Mouse (Mus musculus): ENCODE measurements around the gene Foxe1.

GRCm38 (mm10) chr4:46359539-46360253 is 16.3 kb downstream of the Foxe1 start:
- no peak for TF ChIP-seq POLR2A (IDR thresholded peaks at IDR 0.05; ENCODE audit: low read depth, low read length)
- no peak for TF ChIP-seq CTCF (conservative IDR thresholded peaks at IDR 0.05; ENCODE audit: insufficient read depth, insufficient read length, low read depth, low read length)

Measured in kidney, adult 2 months (tissue).